Mouse (Mus musculus) embryonic facial prominence, embryonic 10.5 days (tissue): ENCODE results near the gene Stk4. TPM values are rescaled to one million over a fixed set of nuclear protein-coding genes. Genes with fewer than 3 reads are reported as not detected.

Experiments
- DNase-seq: peaks from one replicate; pipeline ENCODE4 v3.0.0-alpha.2; 2017; ENCODE audit warnings: low spot score
- H3K27ac ChIP-seq: fragments of 300-500 bp; sonication (generic); replicated peaks from 2 replicates; pipeline ENCODE4 v1.5.1; 2016; ENCODE audit warnings: mild to moderate bottlenecking
- H3K27me3 ChIP-seq: fragments of 300-500 bp; sonication (generic); replicated peaks from 2 replicates; pipeline ENCODE4 v1.6.1; 2016; ENCODE audit warnings: low read depth, mild to moderate bottlenecking; ENCODE audit not compliant: poor library complexity, severe bottlenecking
- H3K36me3 ChIP-seq: fragments of 300-500 bp; sonication (generic); replicated peaks from 2 replicates; pipeline ENCODE4 v1.6.1; 2016; ENCODE audit warnings: mild to moderate bottlenecking, moderate library complexity
- H3K4me1 ChIP-seq: fragments of 300-500 bp; sonication (generic); 2 replicates; pipeline ENCODE4 v1.6.1; 2016
- H3K4me3 ChIP-seq: fragments of 300-500 bp; sonication (generic); 2 replicates; pipeline ENCODE4 v1.5.1; 2016; ENCODE audit warnings: mild to moderate bottlenecking, moderate library complexity
- H3K9me3 ChIP-seq: fragments of 300-500 bp; sonication (generic); 2 replicates; pipeline ENCODE4 v1.6.1; 2016; ENCODE audit warnings: mild to moderate bottlenecking
- WGBS: fragments of 180-500 bp; shearing (Covaris S2); methylation state at CpG from one replicate; pipeline ENCODE4 v1.1.7; 2016; 5-methylcytosine and 5-hydroxymethylcytosine counted together
- polyA plus RNA-seq: library from polyadenylated mRNA; unstranded; fragments of >200 nt; fragmentation: Nextera tagmentation; extraction: Ambion mirVana; gene quantifications from 2 replicates; pipeline ENCODE4 v1.2.1, GENCODE M21; 2016

The Stk4 gene
- polyA plus RNA-seq, 1 experiment from 2014 or later: 33.1 TPM

DNA sequence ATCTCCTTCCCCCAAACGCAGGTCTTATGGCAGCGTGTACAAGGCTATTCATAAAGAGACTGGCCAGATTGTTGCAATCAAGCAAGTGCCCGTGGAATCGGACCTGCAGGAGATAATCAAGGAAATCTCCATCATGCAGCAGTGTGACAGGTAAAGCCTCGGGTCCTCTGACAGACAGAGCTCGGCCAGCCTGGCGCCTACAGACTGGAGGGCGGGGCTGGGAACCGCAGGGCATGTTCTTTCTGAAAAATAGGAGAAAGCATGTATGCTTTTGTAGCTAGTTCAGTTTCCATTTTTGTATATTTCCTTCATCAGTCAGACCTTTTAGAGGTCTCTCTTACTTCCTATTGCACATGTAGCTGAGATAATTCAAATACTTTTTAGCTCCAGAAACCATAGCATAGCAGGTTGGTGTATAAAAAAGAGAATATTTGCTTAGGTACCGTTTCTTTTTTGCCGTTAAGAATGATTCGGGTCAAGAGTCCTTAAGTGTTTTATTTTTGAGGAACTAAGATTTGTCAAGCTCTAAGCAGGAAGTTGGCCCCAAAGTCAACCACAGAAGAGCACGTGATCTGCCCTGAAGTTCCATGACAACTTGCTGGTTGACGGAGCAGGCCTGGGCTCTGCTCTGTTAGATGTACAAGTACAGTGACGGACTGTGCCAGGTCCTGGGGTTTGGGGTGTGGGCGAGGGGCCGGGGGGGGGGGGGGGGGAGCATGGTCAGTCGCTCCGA is 13.7 kb downstream of the Stk4 start:
- WGBS: 91% methylated on average over 18 of the region's 19 CpGs
- Histone ChIP-seq H3K36me3 (peaks cover 98% of the 10 kb centered on the region), H3K4me3 (no peak overlapping the region)

GRCm38 (mm10) chr2:164084342-164084700 is 14.2 kb downstream of the Stk4 start:
- H3K4me1 ChIP-seq: no peaks in the 10 kb centered on the region
- H3K4me3 ChIP-seq: no peak overlapping the region
- H3K36me3 ChIP-seq: peaks cover 100% of the 10 kb centered on the region
- no peaks in the 10 kb centered on the region for H3K27me3 ChIP-seq
- no peak overlapping the region for H3K27ac ChIP-seq
- DNase-seq: no peak
- no peaks in the 10 kb centered on the region for H3K9me3 ChIP-seq
- 93% methylated on average over 7 of the region's 7 CpGs for WGBS

More for the DNA sequence above, 13.7 kb downstream of the Stk4 start:
- no peak for DNase-seq
- Histone ChIP-seq H3K27ac (no peak overlapping the region), H3K9me3 (no peaks in the 10 kb centered on the region), H3K27me3 (no peaks in the 10 kb centered on the region), H3K4me1 (no peaks in the 10 kb centered on the region)

- DNase-seq: no peak
- Histone ChIP-seq H3K4me1 (no peaks in the 10 kb centered on the region), H3K9me3 (no peaks in the 10 kb centered on the region), H3K27ac (no peak overlapping the region), H3K27me3 (no peaks in the 10 kb centered on the region), H3K4me3 (no peak overlapping the region), H3K36me3 (peaks cover 97% of the 10 kb centered on the region)
- WGBS: 91% methylated on average over 6 of the region's 6 CpGs
Measured at GRCm38 (mm10) chr2:164087416-164088017, 17.4 kb downstream of the Stk4 start.

DNA sequence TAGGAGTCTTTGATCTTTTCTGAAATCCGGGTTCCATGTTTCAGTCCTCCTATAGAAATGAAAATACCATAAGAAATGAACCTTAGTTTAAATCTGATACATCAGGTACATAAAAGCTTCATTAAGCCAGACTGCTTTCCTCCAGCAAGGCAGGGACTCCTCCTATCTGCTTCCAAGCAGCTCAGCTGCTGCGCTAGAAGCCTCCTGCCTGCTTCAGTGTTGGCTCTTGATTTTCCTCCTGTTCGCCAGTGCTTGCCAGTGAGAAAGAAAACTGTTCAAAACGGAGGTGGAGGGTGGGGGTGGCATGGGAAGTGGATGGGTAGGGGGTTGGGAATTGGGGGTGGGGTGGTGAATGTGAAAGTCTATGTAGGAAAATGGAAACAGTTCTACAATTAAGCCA is 19.4 kb downstream of the Stk4 start:
- H3K27ac ChIP-seq: no peak overlapping the region
- H3K9me3 ChIP-seq: no peaks in the 10 kb centered on the region
- no peaks in the 10 kb centered on the region for H3K4me1 ChIP-seq
- H3K27me3 ChIP-seq: no peaks in the 10 kb centered on the region
- H3K36me3 ChIP-seq: peaks cover 88% of the 10 kb centered on the region
- no peak for DNase-seq
- WGBS: 89% methylated on average over 4 of the region's 4 CpGs
- H3K4me3 ChIP-seq: no peak overlapping the region

GRCm38 (mm10) chr2:164094152-164094551 is 24.0 kb downstream of the Stk4 start:
- H3K4me3 ChIP-seq: no peak overlapping the region
- 82% methylated on average over 7 of the region's 7 CpGs for WGBS
- no peaks in the 10 kb centered on the region for H3K9me3 ChIP-seq
- H3K36me3 ChIP-seq: peaks cover 79% of the 10 kb centered on the region
- H3K4me1 ChIP-seq: no peaks in the 10 kb centered on the region
- no peaks in the 10 kb centered on the region for H3K27me3 ChIP-seq
- no peak for DNase-seq
- no peak overlapping the region for H3K27ac ChIP-seq

GRCm38 (mm10) chr2:164098603-164099250 is 28.6 kb downstream of the Stk4 start:
- Histone ChIP-seq H3K27me3 (no peaks in the 10 kb centered on the region), H3K36me3 (peaks cover 85% of the 10 kb centered on the region), H3K27ac (no peak overlapping the region), H3K4me1 (no peaks in the 10 kb centered on the region), H3K9me3 (no peaks in the 10 kb centered on the region), H3K4me3 (no peak overlapping the region)
- no peak for DNase-seq
- 94% methylated on average over 11 of the region's 11 CpGs for WGBS

- no peaks in the 10 kb centered on the region for H3K27me3 ChIP-seq
- no peak overlapping the region for H3K27ac ChIP-seq
- H3K4me1 ChIP-seq: no peaks in the 10 kb centered on the region
- H3K36me3 ChIP-seq: peaks cover 85% of the 10 kb centered on the region
- 84% methylated on average over 1 of the region's 1 CpGs for WGBS
- no peaks in the 10 kb centered on the region for H3K9me3 ChIP-seq
- no peak for DNase-seq
- no peak overlapping the region for H3K4me3 ChIP-seq
Measured at GRCm38 (mm10) chr2:164101936-164102335, 31.8 kb downstream of the Stk4 start.

DNA sequence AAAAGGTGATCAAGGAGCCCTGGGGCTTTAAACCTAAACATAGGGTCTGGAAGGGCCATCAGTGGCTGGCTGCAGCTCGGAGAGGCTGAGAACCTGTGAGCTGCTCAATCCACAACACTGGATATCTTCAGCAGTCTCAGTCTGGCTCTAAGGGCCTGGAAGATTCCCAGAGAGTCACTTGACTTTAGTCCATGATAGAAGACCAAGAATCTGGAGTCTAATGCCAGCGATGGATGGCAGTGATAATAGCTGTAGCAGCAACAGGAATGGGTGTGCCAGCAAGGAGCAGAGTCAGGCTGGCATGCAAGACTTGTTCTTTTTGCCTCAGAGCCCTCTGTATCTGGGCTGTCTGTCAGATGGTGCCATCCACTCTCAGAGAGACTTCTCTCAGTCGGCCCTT is 32.2 kb downstream of the Stk4 start:
- WGBS: 89% methylated on average over 3 of the region's 3 CpGs
- Histone ChIP-seq H3K27ac (no peak overlapping the region), H3K36me3 (peaks cover 87% of the 10 kb centered on the region), H3K4me3 (no peak overlapping the region), H3K27me3 (no peaks in the 10 kb centered on the region), H3K4me1 (0 out of 2 replicates have a peak, but pooled peaks cover 2% of the 10 kb centered on the region), H3K9me3 (no peaks in the 10 kb centered on the region)
- DNase-seq: no peak

- Histone ChIP-seq H3K27ac (no peak overlapping the region), H3K36me3 (peaks cover 84% of the 10 kb centered on the region), H3K9me3 (no peaks in the 10 kb centered on the region), H3K4me1 (0 out of 2 replicates have a peak, but pooled peaks cover 2% of the 10 kb centered on the region), H3K4me3 (no peak overlapping the region), H3K27me3 (no peaks in the 10 kb centered on the region)
- DNase-seq: peak; percentile 54
- WGBS: 38% methylated on average over 4 of the region's 4 CpGs
Measured at GRCm38 (mm10) chr2:164103501-164103900, 33.4 kb downstream of the Stk4 start.

GRCm38 (mm10) chr2:164106287-164107035 is 36.3 kb downstream of the Stk4 start:
- DNase-seq: no peak
- WGBS: 90% methylated on average over 14 of the region's 14 CpGs

GRCm38 (mm10) chr2:164107125-164107874 is 37.2 kb downstream of the Stk4 start:
- 81% methylated on average over 16 of the region's 16 CpGs for WGBS
- no peak overlapping the region for H3K4me3 ChIP-seq
- DNase-seq: no peak
- no peaks in the 10 kb centered on the region for H3K9me3 ChIP-seq
- 0 out of 2 replicates have a peak, but pooled peaks cover 2% of the 10 kb centered on the region for H3K4me1 ChIP-seq
- H3K36me3 ChIP-seq: peaks cover 74% of the 10 kb centered on the region
- no peak overlapping the region for H3K27ac ChIP-seq
- H3K27me3 ChIP-seq: no peaks in the 10 kb centered on the region

More at GRCm38 (mm10) chr2:164106287-164107035, 36.3 kb downstream of the Stk4 start:
- Histone ChIP-seq H3K4me1 (0 out of 2 replicates have a peak, but pooled peaks cover 2% of the 10 kb centered on the region), H3K27ac (no peak overlapping the region), H3K27me3 (no peaks in the 10 kb centered on the region), H3K4me3 (no peak overlapping the region), H3K36me3 (peaks cover 74% of the 10 kb centered on the region), H3K9me3 (no peaks in the 10 kb centered on the region)

DNA sequence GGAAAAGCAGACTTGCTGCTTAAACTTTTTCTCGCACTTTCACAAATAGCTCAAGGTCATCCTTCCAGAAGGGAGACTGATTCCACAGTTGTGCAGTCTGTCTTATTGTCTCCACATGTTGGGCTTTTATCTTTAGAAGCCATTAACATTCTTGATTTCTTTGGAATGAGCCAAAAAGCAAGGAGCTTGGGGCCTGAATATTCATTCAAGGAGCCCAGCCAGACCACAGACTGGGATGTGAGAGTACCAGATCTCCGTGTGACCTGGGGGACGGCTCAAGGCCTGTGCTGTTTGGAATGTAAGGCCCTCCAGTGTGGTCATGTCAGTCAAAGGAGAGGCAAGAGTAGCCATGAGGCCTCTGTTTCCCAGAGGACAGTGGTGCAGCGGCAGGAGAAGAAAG is 38.4 kb downstream of the Stk4 start:
- DNase-seq: no peak
- 73% methylated on average over 4 of the region's 4 CpGs for WGBS
- no peaks in the 10 kb centered on the region for H3K9me3 ChIP-seq
- 0 out of 2 replicates have a peak, but pooled peaks cover 2% of the 10 kb centered on the region for H3K4me1 ChIP-seq
- no peaks in the 10 kb centered on the region for H3K27me3 ChIP-seq
- H3K4me3 ChIP-seq: no peak overlapping the region
- no peak overlapping the region for H3K27ac ChIP-seq
- H3K36me3 ChIP-seq: peaks cover 66% of the 10 kb centered on the region
